Mouse (Mus musculus): ENCODE data around the gene Aoah. TPM values are rescaled to one million over a fixed set of nuclear protein-coding genes. Genes with fewer than 3 reads are reported as not detected.

The Aoah gene
- 1 to 10 TPM; 1.9 to 3.9 TPM for total RNA-seq (2021)
- long read RNA-seq, experiment 1 = 0 reads
- long read RNA-seq, experiment 2, partial matches to known transcripts = 0 of 3 reads
- long read RNA-seq, experiment 2, other reads (novel, unspliced or antisense) = 1 of 3 reads

DNA sequence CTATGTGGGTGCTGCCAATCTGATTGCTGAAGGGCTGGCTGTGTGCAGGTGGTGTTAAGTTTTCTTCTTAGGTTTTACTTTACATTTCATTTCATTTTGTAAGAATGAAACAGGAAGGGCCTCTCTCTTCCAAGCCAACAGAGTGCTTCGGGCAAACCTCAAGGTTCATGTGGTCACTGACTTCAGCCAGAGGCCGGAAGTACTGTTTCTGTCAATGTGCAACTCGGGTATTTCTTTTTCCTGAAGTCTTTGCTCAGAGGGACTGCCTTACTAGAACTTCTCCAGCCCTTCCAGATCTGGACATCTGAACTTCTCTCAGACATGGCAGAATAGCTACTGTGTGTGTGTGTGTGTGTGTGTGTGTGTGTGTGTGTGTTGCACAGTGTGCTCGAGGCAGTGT, at the start of gene Aoah:
Gene Aoah, plus strand, starts transcription at position 213 of the 400 bp plus-strand sequence.
- DNase-seq (ENCODE audit: low spot score in 2 of 2) = no peak

DNA sequence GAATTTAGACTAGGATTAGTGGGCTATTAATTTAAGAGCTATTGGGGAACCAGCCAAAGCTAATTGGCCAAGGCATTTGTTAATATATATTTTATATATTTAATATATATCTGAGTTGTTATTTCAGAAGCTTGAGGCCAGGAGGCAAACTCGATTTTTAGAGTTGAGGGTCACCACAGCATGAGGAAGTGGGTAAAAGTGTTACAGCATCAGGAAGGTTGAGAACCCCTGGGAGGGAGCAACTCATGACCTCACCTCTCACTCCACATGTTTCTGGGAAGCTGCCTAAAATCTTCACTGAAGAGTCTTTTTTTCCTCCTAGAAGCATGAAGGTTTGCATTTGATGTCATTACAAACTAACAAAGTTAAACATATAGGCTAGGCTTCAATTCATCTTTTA, 39.1 kb upstream of the Aoah start:
- DNase-seq (ENCODE audit: low spot score in 2 of 2) = no peak

DNA sequence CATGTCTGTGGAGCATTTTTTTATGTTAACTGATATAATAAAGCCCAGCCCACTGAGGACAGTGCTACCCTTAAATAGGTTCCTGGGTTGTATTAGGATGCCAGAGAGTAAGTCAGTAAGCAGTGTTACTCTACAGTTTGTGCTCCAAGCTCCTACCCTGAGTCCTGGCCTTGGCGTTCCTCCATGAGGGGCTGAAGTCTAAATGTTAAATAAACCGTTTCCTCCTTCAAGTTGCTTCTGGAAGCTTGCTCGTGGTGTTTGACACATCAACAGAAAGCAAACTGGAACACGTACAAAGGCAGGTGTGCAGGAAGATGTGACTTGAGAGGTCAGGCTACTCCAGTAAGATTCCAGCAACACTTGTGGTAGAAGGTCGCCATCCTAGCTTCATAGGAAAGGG, 10.3 kb upstream of the Aoah start:
- no peak for DNase-seq (ENCODE audit: low spot score in 2 of 2)

DNA sequence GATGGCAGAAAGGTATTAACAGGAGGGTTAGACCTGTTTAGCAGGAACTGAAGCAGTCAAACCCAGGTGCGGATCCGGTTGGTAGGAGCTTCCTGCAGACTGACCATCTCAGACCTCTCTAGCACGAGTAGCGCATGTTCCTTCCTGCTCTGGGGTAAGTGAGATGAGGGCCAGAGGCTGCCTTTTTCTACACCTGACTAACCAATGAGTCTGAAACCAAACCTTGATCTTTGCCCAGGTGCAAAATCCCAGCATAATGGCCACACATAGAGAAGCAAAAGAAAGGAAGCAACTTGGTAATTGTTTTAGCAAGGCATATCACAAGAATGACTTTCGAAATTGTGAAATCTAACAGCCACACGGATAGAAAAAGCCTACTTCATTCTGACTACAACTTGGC, 9.9 kb upstream of the Aoah start:
- DNase-seq (ENCODE audit: low spot score in 2 of 2) = no peak

DNA sequence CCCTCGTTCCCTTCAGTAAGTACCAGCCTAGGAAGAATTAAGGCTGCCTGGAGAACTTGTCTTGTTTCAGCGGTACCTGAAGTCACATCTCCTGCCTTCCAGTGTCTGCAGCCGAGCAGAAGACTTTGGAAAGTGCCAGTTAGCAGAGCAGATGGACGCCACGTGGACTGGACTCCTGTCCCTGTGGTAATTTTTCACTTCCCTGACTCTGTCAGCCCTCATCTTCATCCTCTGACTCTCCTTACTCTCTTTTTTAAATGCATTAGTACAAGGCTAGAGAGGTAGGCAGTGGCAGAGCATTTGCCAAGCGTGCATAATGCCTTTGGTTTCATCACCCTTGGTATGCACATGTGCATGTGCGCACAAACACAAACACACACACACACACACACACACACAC, 8.0 kb upstream of the Aoah start:
- no peak for DNase-seq (ENCODE audit: low spot score in 2 of 2)

DNA sequence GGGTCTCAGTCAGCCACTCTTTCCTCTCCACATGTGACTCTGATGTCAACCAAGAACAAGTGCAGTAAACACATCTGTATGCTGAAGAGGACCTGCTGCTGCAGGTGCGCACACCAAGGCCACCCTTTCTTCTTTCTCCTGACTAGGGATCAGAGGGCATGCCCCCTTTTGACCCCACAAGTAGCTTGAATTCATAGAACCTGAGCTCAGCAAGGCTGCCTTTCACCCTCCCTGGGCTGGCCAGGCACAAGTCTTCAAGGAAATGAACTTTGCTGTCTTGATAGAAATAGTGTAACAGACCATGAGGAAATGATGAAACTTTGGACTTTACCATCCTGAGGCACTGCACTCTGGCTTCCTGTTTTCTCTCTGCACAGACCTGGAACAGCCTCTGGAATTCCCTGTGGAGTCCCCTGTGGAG, 7.1 kb upstream of the Aoah start:
- DNase-seq (ENCODE audit: low spot score in 2 of 2) = no peak

DNA sequence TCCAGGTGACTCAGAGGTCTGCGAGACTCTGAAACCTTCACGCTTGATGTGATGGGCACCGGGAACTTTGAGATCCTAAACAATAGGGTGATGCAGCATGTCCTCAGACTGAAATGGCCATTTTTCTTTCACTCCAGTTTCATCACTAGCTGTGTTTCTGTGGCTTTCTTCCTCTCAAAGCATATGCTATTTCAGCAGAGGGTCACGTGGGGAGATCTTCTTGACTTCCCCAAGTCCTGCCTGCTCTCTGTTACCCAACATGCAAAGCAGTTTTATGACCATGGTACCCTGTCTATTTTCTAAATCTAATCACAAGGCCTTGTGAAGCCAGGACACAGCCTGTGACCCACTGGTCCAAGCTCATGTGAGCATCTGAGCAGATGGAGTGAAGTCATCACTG, 6.0 kb upstream of the Aoah start:
- no peak for DNase-seq (ENCODE audit: low spot score in 2 of 2)

DNA sequence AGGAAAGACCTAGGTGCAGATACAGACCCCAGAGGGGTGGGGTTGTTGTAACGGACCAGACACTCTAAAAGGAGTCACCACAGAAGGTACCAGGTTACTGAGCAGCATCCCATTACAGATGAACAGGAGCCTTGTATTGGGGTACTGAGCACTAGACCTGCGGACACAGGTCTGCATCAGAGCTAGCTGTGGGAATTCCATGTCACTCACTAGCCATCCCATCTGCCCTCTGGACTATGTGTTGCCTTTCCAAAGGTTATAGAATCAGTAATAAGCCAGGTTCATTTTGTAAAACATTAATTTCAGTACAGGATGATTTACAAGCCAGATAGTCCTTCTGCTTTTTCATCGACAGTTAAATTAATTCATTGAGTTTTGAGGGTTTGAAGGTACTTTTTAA, 2.7 kb downstream of the Aoah start:
- no peak for DNase-seq (ENCODE audit: low spot score in 2 of 2)

DNA sequence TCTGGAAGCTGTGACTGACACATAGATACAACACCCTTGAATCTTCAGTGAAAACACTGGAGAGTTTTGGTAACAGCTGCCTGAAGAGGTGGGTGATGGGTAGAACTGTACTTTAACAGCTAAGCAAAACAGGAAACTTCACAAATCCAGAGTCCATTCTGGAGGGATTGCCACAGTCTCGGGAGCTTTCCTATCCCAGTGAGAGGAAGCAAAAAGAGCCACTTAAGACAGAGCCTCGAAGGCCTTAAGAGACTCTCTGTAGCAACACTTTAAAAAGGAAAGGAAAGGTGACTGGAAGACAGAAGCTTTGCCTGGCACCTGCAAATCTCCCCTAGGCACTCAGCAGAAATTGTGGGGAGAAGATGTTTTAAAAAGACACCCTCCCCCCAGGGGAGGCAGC, 4.6 kb downstream of the Aoah start:
- DNase-seq (ENCODE audit: low spot score in 2 of 2) = no peak

DNA sequence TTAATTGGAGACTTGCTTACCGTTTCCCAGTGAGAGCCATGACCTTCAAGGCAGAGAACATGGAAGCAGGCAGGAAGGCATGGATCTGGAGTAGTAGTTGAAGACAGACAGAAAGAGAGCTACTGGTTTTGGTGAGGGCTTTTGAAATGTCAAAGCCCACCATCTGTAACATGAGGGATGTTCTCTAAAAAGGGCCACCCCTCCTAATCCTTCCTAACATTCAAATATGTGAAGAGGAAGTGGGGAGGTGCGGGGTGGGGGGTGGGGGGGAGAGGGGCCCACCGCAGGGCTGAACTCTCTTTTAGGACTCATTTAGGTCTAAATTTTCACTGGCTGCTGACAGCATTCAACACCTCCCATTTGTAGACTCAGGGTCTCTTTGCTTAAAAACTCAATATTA, 5.9 kb downstream of the Aoah start:
- no peak for DNase-seq (ENCODE audit: low spot score in 2 of 2)

DNA sequence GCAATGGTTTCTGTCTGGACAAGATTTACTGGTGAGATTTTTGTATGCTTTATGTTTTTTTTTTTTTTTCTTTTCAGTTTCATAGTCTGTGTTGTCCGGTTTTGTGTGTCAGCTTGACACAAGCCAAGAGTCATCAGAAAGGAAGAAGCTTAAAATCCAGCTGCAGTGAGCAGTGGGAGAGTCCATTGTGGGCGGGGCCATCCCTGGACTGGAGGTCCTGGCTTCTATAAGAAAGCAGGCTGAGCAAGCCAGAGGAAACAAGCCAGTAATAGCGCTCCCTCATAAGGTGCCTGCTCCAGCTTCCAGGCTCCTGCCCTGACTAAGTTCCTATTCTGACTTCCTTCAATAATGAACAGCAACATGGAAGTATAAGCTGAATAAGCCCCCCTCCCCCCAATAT, 6.7 kb downstream of the Aoah start:
- DNase-seq (ENCODE audit: low spot score in 2 of 2) = no peak

DNA sequence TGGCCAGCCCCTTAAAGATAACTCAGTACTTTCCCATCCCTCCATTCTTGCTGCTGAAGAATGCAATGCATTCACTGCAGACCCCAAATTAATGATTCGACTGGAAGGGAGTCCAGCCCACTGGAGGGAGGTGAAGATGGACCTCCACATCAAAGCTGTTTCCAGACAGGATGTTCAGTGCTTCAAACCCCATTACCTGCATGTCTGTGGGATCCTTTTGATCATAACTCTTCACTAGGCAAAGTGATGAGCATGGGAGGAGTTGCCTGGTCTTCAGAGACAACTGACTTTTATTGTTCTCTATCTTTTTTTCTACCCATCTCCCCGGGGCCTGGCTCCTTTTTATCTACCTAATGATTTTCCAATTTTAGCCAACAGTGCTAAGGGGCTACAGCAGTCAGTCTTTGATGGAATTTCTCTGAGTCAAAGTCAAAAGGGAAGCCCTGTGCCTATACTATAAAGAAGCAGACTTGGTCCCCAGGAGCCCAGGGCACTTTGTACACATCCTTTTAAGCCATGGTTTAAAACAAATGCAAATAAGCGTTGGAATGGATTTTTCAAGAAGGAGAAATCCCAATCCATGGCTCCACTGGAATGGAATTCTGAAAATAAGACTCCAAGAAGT, 18.0 kb downstream of the Aoah start:
- no peak for DNase-seq (ENCODE audit: low spot score in 2 of 2)

DNA sequence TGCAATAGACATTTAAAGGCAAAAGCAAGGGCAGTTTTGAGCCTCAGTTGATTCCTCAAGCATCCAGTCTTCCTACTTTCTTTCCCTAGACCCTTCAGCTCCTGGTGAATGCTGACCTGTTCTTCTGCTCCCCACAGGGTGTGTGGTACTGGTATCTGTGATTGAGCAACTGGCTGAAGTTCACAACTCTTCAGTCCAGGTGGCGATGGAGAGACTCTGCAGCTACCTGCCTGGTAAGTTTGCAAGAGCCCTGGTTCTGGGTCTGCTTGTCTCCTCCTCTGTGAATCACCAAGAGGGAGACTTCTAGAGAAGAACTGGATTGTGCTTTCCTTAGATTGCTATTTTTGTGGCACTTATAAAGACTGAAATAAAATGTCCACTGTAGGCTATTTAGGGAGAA, 22.5 kb downstream of the Aoah start:
- DNase-seq (ENCODE audit: low spot score in 2 of 2) = no peak

DNA sequence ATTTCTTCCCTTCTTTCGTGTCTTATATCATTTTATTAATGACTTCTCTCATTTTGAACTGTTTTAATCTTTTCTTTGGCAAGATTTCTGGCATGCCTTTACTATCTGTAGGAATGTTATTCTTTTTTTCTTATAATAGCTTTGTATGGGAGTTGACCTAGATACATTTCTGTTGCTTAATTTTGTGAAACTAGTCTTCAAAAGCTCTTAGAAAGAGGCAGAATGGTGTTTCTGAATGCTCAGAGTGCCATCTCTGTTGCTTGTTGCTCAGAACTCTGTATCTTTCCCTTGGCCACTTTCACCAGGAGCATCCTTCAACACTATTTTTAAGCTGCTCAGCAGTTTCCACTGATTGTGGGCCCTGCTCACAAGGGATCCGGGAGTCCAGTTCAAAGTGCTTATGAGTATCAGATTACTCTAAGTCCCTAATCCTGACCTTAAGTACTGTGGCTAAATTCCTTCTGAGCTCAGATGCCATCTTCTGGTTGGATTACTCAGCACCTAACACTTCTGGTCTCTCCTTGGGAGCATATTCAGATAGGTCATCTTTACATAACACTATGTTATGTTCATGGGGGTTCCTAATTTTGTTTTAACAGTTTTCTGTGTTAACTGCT, 26.9 kb downstream of the Aoah start:
- no peak for DNase-seq (ENCODE audit: low spot score in 2 of 2)

DNA sequence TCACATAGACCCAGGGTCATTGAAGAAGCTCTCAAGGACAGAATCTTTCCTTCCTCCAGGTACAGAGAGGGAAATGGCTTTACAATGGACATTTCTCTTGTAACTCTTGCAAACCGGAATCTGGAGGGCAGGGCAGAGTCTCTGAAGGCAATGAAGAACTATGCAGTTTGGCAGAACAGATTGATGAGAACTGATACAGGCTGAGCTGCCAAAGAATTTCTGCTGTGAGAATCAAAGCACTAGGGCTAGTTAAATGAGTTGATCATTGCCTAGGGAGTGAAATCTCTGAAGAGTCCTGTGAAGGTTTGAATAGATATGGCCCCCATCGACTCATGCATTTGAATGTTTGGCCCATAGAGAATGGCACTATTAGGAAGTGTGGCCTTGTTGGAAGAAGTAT, 34.8 kb downstream of the Aoah start:
- DNase-seq (ENCODE audit: low spot score in 2 of 2) = no peak

DNA sequence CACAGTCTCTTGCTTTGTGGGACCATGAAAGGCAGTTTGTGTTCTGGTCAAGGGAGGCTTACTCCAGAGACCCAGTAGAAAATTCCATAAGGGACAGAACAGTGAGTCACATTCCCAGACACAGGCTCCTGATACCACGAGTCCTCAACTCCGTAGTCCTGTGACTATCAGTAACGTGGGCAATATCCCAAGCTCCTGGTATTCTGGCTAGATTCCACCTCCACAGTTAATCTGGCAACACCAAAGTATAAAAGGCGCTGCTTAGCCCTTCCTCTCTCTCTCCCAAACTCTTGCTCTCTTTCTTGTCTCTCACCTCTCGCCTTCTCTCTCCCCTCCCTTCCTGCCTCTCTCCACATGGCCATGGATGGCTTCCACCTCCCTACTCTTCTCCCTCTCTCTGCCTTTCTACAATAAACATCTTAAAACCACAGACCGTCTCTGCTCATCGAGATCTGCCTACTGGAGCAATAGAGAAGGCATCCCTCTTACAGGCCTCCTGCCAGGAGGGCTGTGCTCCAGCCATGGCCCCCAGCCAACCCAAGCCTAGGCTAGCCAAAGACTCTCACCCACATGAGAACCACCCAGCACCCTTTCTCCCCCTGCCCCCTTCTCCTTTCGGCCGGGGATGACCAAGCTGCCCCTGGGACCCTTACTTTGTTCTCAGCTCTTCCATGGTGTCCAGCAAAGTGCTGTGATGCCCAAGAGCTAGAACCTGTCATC, 35.4 kb downstream of the Aoah start:
- no peak for DNase-seq (ENCODE audit: low spot score in 2 of 2)

DNA sequence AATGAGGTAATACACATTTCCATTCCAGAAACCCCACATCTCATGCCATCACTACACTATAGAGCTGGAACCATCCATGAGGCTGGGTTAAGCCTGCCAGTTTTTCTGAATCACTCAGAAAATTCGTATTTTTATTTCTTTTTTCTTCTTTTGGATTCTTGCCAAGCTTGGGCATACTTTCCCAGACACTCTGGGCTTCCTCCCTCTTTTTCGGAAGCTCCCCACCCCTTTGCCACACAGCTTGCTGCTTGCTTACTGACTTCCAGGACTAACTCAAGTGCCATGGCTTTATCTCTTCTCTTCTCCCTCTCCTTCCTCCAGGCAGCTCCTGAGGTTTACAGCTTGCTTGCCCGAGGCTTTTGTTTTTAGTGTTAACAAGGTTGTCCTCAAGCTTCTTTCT, 62.0 kb downstream of the Aoah start:
- DNase-seq (ENCODE audit: low spot score in 2 of 2) = no peak

DNA sequence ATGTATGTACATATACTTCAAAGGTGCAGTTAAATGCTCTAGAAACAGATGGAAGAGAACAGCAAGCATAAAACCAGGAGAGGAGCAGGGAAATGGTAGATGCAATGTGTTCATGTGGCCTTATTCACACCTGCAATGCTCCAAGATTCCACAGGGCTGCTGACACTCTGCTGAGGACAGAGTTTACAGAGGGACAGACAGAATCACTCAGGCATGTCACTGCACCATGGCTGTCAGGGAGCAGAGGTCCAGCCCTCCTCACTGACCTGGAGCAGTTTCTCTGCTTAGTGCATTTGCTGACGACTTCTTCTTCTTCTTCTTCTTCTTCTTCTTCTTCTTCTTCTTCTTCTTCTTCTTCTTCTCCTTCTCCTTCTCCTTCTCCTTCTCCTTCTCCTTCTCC, 105.5 kb downstream of the Aoah start:
- no peak for DNase-seq (ENCODE audit: low spot score in 2 of 2)

DNA sequence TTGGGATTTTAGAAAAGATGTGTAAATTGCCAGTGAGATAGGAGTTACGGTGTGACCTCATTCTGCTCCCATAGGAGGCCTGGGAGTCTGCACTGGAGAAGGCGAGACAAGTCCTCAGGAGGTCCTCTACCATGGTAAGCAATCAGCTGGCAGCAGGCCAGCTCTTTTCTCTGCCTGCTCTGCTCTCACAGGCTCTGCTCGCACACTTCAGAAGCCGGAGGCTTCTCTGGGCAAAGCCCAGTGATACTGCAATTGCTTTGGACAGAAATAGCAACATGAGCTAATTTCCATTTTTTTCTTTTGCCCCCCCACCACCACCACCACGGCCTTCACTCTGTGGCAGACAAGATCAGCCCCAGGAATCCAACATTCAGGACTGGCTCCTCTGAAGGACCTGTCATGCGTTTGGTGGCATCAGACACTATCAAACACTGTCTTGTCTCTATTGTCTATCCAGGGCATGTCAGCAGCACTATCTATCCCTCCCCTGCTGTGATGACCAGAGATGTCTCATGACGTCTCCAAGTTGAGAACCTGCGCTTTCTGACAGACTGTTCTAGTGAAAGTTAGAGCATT, 106.6 kb downstream of the Aoah start:
- no peak for DNase-seq (ENCODE audit: low spot score in 2 of 2)

DNA sequence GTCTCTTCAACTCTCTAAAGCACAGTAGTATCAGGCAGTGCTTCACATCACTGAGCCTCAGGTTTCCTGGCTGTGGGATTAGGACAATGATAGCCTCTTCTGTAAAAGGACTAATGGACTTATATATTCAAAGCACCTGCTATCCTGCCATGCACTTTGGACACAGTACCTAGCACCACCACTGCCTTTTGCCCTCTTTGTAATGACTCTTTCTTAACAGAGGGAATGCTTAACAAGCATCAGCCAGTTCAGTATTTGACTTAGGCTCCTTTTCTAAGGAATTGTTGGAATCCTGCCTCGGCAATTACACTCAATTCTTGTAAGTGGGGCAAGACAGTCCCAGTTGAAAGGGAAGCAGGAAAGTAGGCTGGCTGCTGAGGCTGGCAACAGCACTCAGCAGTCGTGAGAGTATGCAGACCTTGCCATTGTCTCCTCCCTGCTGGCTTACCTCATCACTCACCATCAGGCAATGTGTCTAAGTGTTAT, 107.1 kb downstream of the Aoah start:
- no peak for DNase-seq (ENCODE audit: low spot score in 2 of 2)

DNA sequence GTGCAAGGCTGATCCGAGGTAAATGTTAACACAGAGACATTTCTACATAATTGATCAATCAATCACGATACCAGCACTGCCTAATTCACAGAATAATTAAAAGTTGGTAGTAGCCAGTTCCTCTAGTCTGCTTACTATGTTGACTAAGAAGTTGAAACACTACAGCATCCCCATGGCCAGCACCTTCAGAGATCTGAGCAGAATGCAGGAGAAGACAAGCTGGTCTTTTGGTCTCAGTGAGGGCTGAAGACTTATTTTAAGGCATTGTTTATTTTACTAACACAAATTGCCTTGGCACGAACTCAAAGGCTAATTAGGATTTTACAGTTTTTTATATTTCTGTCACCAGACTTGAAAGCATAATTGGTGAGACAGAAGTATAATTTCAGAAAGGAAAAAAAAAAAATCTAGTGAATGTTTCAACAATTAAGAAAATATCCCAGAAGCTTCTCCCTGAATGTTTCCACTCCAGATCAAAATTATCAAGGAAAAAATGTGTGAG, 107.8 kb downstream of the Aoah start:
- DNase-seq (ENCODE audit: low spot score in 2 of 2) = no peak

DNA sequence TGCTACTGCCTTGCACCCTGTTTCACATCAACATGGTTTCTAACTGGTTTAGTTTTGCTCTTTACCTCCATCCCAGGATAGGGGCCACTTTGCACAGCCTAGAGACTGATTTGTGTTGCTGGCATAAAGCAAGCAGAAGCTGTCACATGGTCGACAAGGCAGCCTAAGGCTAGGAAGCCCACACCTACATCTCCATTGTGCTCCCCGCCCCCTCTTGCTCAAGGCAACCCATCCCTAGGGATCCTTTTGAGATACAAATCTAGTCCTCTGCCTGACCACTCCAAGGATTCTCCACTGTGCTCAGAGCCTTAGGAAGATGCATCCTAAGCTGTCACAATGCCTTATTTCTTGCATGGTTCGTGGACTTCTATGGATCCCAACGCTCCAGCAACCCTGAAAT, 110.2 kb downstream of the Aoah start:
- DNase-seq (ENCODE audit: low spot score in 2 of 2) = no peak

Measured in adrenal gland, postnatal 4 days (tissue).